28 mouse cellular contexts compared by ENCODE assay signal in the genomic region with DNA sequence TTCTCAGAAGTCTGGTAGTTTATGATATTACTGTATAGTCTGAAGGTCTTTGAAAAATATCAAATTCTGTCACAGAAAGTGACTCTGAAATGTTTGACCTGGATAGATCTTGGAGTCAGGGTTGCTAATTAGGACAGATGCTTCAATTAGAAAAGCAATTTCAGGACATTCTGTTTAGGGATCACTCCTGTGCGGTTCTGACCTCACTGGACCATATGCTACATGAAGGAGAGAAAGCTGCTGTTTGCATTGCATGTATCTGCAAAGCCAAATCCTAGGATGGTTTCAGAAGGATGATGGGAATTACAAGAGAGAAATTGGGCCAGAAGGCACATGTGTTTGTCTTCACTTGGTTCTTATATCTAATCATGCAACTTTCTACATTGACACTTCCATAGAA.
"Had no signal": no experiment of that assay in that cellular context is flagged by ENCODE, and none has a peak within 500 bp of the region (broad histone marks: within the 10 kb centered on the region; RNA-seq: fewer than 3 reads in every experiment).

No protein-coding gene starts in this region.

- H3K36me3 ChIP-seq: heart, embryonic 13.5 days; heart, embryonic 15.5 days; intestine, embryonic 15.5 days; limb, embryonic 10.5 days; limb, embryonic 12.5 days; liver, embryonic 13.5 days; liver, embryonic 15.5 days had no signal

- H3K9me3 ChIP-seq: heart, embryonic 13.5 days; heart, embryonic 15.5 days; intestine, embryonic 15.5 days; limb, embryonic 10.5 days; limb, embryonic 12.5 days; liver, embryonic 13.5 days; liver, embryonic 15.5 days had no signal

- ATAC-seq: hindbrain, embryonic 16.5 days; inflammation-experienced regulatory T-cells, adult 6 months; intestine, embryonic 15.5 days; intestine, postnatal 0 days; liver, postnatal 0 days had no signal

- H3K27me3 ChIP-seq: heart, embryonic 13.5 days; heart, embryonic 15.5 days; intestine, embryonic 15.5 days; limb, embryonic 12.5 days; liver, embryonic 13.5 days; liver, embryonic 15.5 days had no signal

- H3K4me2 ChIP-seq: heart, embryonic 11.5 days; heart, embryonic 13.5 days; heart, embryonic 15.5 days; hindbrain, embryonic 14.5 days; intestine, embryonic 15.5 days; limb, embryonic 12.5 days; liver, embryonic 11.5 days; liver, embryonic 13.5 days; liver, embryonic 15.5 days had no signal

- H3K9ac ChIP-seq: heart, embryonic 13.5 days; heart, embryonic 15.5 days; hindbrain, embryonic 14.5 days; intestine, embryonic 15.5 days; limb, embryonic 12.5 days; liver, embryonic 13.5 days; liver, embryonic 15.5 days; liver, postnatal 0 days had no signal

- DNase-seq: gastrocnemius, postnatal 14 days; gastrocnemius, postnatal 36 days; heart, adult 11 months; heart, adult 2 months; heart, postnatal 14 days; heart, postnatal 36 days; kidney, adult 18-20 months; kidney, adult 8-10 months; kidney, postnatal 10 days; kidney, postnatal 25 days; kidney, postnatal 4 days; liver; liver, embryonic 13.5 days; liver, postnatal 0 days had no signal

- H3K4me1 ChIP-seq: heart, embryonic 13.5 days; heart, embryonic 15.5 days; intestine, embryonic 15.5 days; limb, embryonic 10.5 days; limb, embryonic 12.5 days; liver, embryonic 13.5 days; liver, embryonic 15.5 days had no signal

- H3K4me3 ChIP-seq: heart, adult 2 months; heart, embryonic 13.5 days; heart, embryonic 15.5 days; intestine, embryonic 15.5 days; layer of hippocampus, adult 2 months; left cerebral cortex, adult 2 months; limb, embryonic 10.5 days; limb, embryonic 12.5 days; liver, embryonic 13.5 days; liver, embryonic 15.5 days had no signal

- H3K27ac ChIP-seq: heart, adult 2 months; heart, embryonic 13.5 days; heart, embryonic 15.5 days; hindbrain, embryonic 14.5 days; intestine, embryonic 15.5 days; layer of hippocampus, adult 2 months; left cerebral cortex, adult 2 months; limb, embryonic 10.5 days; limb, embryonic 12.5 days; liver, embryonic 13.5 days; liver, embryonic 15.5 days had no signal
